Mouse (Mus musculus) myocyte (in vitro differentiated cells): ENCODE measurements at regions not wholly inside any gene's neighbourhood (a gene's known extent, or its start where the extent isn't known, plus 50 kb on each side); places are given as distances from the start of the nearest gene placed in this dataset.

Experiments used
- CEBPB ChIP-seq: IDR thresholded peaks from 2 replicates; pipeline ENCODE4 v1.6.1; 2011; ENCODE audit warnings: mild to moderate bottlenecking, moderate library complexity; ENCODE audit not compliant: poor library complexity, insufficient read depth, severe bottlenecking
- E2F4 ChIP-seq: IDR thresholded peaks from one replicate; pipeline ENCODE4 v1.6.1; 2011; ENCODE audit warnings: mild to moderate bottlenecking, control low read depth, moderate library complexity; ENCODE audit not compliant: insufficient read depth
- MAX ChIP-seq: IDR thresholded peaks from one replicate; pipeline ENCODE4 v1.6.1; 2011; ENCODE audit warnings: low read depth, mild to moderate bottlenecking, control low read depth
- MYOD1 ChIP-seq, 3 experiments: IDR thresholded peaks; one replicate each; pipeline ENCODE4 v1.6.1; 2011; ENCODE audit warnings: control low read depth in 2 of 3, low read depth in 2 of 3, mild to moderate bottlenecking in 2 of 3, moderate library complexity in 1 of 3; ENCODE audit not compliant: insufficient read length in 2 of 3, control insufficient read depth in 1 of 3
- MYOG ChIP-seq, 3 experiments: IDR thresholded peaks; one replicate each; pipeline ENCODE4 v1.6.1; 2011; ENCODE audit warnings: control low read depth in 2 of 3, low read depth in 2 of 3, mild to moderate bottlenecking in 2 of 3; ENCODE audit not compliant: insufficient read length in 2 of 3, control insufficient read depth in 1 of 3, insufficient read depth in 1 of 3
- POLR2A ChIP-seq: IDR thresholded peaks from one replicate; pipeline ENCODE4 v1.6.1; 2011; ENCODE audit warnings: low read depth, mild to moderate bottlenecking, control low read depth, moderate library complexity; ENCODE audit not compliant: insufficient read length
- POLR2AphosphoS2 ChIP-seq: IDR thresholded peaks from one replicate; pipeline ENCODE4 v1.6.1; 2011; ENCODE audit warnings: low read depth, control low read depth; ENCODE audit not compliant: insufficient read length
- REST ChIP-seq: IDR thresholded peaks from one replicate; pipeline ENCODE4 v1.6.1; 2011; ENCODE audit warnings: mild to moderate bottlenecking, control low read depth, moderate library complexity; ENCODE audit not compliant: insufficient read depth, insufficient read length
- SRF ChIP-seq: IDR thresholded peaks from one replicate; pipeline ENCODE4 v1.6.1; 2011; ENCODE audit warnings: low read depth; ENCODE audit not compliant: control insufficient read depth, insufficient read length
- TCF12 ChIP-seq: IDR thresholded peaks from one replicate; pipeline ENCODE4 v1.6.1; 2011; ENCODE audit warnings: mild to moderate bottlenecking, control low read depth; ENCODE audit not compliant: poor library complexity, insufficient read depth, severe bottlenecking
- USF1 ChIP-seq: IDR thresholded peaks from one replicate; pipeline ENCODE4 v1.6.1; 2011; ENCODE audit warnings: low read depth, mild to moderate bottlenecking, control low read depth, moderate library complexity

GRCm38 (mm10) chr3:143880813-143881212 lies 324.2 kb downstream of the Lmo4 start:
- TF ChIP-seq POLR2A, result no peak
- no peak for TF ChIP-seq USF1
- no peak for TF ChIP-seq MYOD1 (IDR thresholded peaks at IDR 0.05; ENCODE audit: control insufficient read depth in 1 of 3, insufficient read length in 2 of 3, low read depth in 2 of 3)
- TF ChIP-seq MAX, result no peak
- no peak for TF ChIP-seq SRF
- TF ChIP-seq POLR2AphosphoS2, result no peak
- no peak for TF ChIP-seq MYOG (IDR thresholded peaks at IDR 0.05; ENCODE audit: control insufficient read depth in 1 of 3, insufficient read depth in 1 of 3, insufficient read length in 2 of 3, low read depth in 2 of 3)
- TF ChIP-seq E2F4, result no peak
- no peak for TF ChIP-seq REST
- TF ChIP-seq TCF12, result no peak
- no peak for TF ChIP-seq CEBPB
